Mouse (Mus musculus): ENCODE data around the gene Stxbp1. TPM values are rescaled to one million over a fixed set of nuclear protein-coding genes. Genes with fewer than 3 reads are reported as not detected.

Stxbp1 gene
- polyA plus RNA-seq, 1 experiment from 2014 or later = 240 TPM

DNA sequence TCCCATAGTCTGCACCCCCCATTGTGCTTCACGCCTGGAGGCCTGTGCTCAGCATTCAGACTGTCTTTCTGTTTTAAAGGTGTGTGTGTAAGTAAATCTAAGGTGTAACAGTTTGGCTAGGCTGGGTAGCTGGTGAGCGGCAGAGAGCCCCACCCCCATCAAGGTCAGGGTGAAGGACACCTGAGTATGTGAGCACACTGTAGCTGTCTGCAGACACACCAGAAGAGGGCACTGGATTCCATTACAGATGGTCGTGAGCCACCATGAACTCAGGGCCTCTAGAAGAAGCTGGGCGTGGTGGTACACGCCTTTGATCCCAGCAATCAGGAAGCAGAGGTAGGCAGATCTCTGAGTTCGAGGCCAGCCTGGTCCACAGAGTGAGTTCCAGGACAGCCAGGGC lies 65.3 kb downstream of the Stxbp1 start:
- no peak overlapping the region for H3K9ac ChIP-seq (replicated peaks; ENCODE audit: low read length)
- no peak overlapping the region for H3K4me3 ChIP-seq (replicated peaks; ENCODE audit: low read depth, low read length)
- H3K27me3 ChIP-seq (ENCODE audit: control insufficient read depth, insufficient read depth, low read length) = no peaks in the 10 kb centered on the region
- ATAC-seq (ENCODE audit: low FRiP score, low TSS enrichment) (no peak), DNase-seq (no peak)
- H3K9me3 ChIP-seq (ENCODE audit: control insufficient read depth, low read length) = no peaks in the 10 kb centered on the region
- H3K4me1 ChIP-seq (ENCODE audit: control insufficient read depth, insufficient read depth, low read length) = no peaks in the 10 kb centered on the region
- no peaks in the 10 kb centered on the region for H3K36me3 ChIP-seq (ENCODE audit: control insufficient read depth, insufficient read depth, low read length)
- H3K27ac ChIP-seq (replicated peaks; ENCODE audit: low read depth, low read length) = no peak overlapping the region
- WGBS = 86% methylated on average over 6 of the region's 6 CpGs
- H3K4me2 ChIP-seq (ENCODE audit: low read length) = no peak overlapping the region

DNA sequence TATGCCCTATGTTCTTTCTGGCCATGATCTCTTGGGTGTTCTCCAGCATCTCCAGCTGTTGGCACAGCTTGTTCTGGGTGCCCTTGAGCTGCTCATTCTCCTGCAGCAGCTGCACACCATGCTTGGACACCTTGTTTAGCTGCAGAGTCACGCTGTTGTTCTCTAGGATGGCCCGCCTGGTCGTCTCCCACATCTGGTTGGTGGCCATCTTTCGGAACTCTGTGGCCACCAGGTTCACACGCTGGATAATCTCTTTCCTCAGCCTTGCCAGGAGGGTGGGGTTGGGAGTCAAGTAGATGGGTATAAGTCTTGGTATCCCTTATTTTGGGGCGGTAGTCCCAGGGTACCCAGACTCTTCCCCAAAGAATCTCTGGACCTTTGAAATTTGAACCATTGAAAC lies 67.3 kb downstream of the Stxbp1 start:
- Histone ChIP-seq H3K9ac (replicated peaks; ENCODE audit: low read length) (no peak overlapping the region), H3K36me3 (ENCODE audit: control insufficient read depth, insufficient read depth, low read length) (no peaks in the 10 kb centered on the region), H3K4me3 (replicated peaks; ENCODE audit: low read depth, low read length) (no peak overlapping the region), H3K9me3 (ENCODE audit: control insufficient read depth, low read length) (no peaks in the 10 kb centered on the region), H3K27ac (replicated peaks; ENCODE audit: low read depth, low read length) (no peak overlapping the region), H3K4me1 (ENCODE audit: control insufficient read depth, insufficient read depth, low read length) (peaks cover 9% of the 10 kb centered on the region), H3K4me2 (ENCODE audit: low read length) (no peak overlapping the region), H3K27me3 (ENCODE audit: control insufficient read depth, insufficient read depth, low read length) (no peaks in the 10 kb centered on the region)
- WGBS = 91% methylated on average over 6 of the region's 6 CpGs
- ATAC-seq (ENCODE audit: low FRiP score, low TSS enrichment) (no peak), DNase-seq (no peak)

DNA sequence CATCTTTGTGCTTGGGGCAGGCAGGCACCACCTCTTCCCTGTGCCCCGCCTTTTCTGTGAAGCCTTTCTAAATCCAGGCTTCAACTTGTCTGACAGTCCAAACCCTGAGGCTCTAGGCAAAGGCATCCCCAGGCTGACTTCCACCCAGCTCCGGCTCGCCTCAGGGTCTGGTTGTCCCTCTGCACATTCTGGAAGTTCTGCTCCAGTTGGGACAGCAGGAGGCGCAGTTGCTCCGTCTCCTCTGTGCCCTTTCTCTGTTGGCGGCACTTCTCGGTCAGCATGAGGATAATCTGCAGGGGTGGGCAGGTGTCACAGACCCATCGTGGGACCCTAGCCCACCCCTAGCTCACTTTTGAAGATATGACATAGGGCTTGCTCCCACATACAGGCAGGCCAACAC lies 67.9 kb downstream of the Stxbp1 start:
- H3K4me1 ChIP-seq (ENCODE audit: control insufficient read depth, insufficient read depth, low read length) = peaks cover 9% of the 10 kb centered on the region
- H3K27me3 ChIP-seq (ENCODE audit: control insufficient read depth, insufficient read depth, low read length) = no peaks in the 10 kb centered on the region
- H3K9me3 ChIP-seq (ENCODE audit: control insufficient read depth, low read length) = no peaks in the 10 kb centered on the region
- H3K27ac ChIP-seq (replicated peaks; ENCODE audit: low read depth, low read length) = no peak overlapping the region
- no peaks in the 10 kb centered on the region for H3K36me3 ChIP-seq (ENCODE audit: control insufficient read depth, insufficient read depth, low read length)
- H3K9ac ChIP-seq (replicated peaks; ENCODE audit: low read length) = no peak overlapping the region
- no peak overlapping the region for H3K4me3 ChIP-seq (replicated peaks; ENCODE audit: low read depth, low read length)
- no peak overlapping the region for H3K4me2 ChIP-seq (ENCODE audit: low read length)
- ATAC-seq (ENCODE audit: low FRiP score, low TSS enrichment) (no peak), DNase-seq (peak; percentile 59)
- WGBS = 8% methylated on average over 8 of the region's 8 CpGs

DNA sequence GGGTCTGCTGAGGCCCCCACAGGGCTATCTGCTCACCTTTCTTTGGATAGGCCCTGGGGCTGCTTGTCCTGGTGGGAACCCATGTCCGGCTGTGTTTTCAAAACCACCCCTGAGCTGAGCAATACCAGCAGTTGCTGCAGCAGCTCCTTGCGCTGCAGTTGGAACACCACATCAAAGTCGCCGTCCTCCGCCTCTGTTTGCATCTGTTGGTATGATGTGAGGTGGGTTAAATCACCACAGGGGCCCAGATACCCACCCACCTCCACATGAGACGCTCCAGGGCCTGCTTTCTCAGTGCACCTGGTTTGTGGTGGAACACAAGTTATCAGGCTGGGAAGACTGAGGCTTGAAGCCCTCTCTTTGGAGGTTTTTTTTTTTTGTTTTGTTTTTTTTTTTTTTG lies 69.0 kb downstream of the Stxbp1 start:
- 93% methylated on average over 6 of the region's 6 CpGs for WGBS
- Histone ChIP-seq H3K9ac (replicated peaks; ENCODE audit: low read length) (no peak overlapping the region), H3K4me2 (ENCODE audit: low read length) (no peak overlapping the region), H3K36me3 (ENCODE audit: control insufficient read depth, insufficient read depth, low read length) (no peaks in the 10 kb centered on the region), H3K27me3 (ENCODE audit: control insufficient read depth, insufficient read depth, low read length) (no peaks in the 10 kb centered on the region), H3K4me1 (ENCODE audit: control insufficient read depth, insufficient read depth, low read length) (peaks cover 9% of the 10 kb centered on the region), H3K9me3 (ENCODE audit: control insufficient read depth, low read length) (no peaks in the 10 kb centered on the region), H3K27ac (replicated peaks; ENCODE audit: low read depth, low read length) (no peak overlapping the region), H3K4me3 (replicated peaks; ENCODE audit: low read depth, low read length) (no peak overlapping the region)
- DNase-seq (no peak), ATAC-seq (ENCODE audit: low FRiP score, low TSS enrichment) (no peak)

DNA sequence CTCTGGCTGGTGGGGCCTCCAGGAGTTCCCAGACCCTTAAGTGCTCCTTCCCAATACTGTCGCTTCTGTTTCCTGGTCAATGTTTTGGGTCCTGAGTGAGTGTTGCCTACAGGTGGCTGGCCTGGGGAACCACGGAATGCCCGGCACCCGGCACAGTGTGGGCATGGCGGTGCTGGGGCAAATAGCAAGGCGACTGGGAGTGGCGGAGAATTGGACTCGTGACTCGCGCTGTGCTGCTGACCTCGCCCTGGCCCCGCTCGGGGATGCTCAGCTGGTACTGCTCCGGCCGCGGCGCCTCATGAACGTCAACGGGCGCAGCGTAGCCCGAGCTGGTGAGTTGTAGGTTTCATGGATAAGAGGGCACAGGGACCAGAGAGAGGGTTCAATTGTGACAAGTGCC lies 70.9 kb downstream of the Stxbp1 start:
- H3K4me1 ChIP-seq (ENCODE audit: control insufficient read depth, insufficient read depth, low read length) = peaks cover 9% of the 10 kb centered on the region
- H3K27me3 ChIP-seq (ENCODE audit: control insufficient read depth, insufficient read depth, low read length) = no peaks in the 10 kb centered on the region
- ATAC-seq (ENCODE audit: low FRiP score, low TSS enrichment) (no peak), DNase-seq (no peak)
- no peaks in the 10 kb centered on the region for H3K36me3 ChIP-seq (ENCODE audit: control insufficient read depth, insufficient read depth, low read length)
- WGBS = 19% methylated on average over 22 of the region's 22 CpGs
- peak overlapping the region; percentile 46; the same call in 1 of the 2 replicates for H3K9ac ChIP-seq (replicated peaks; ENCODE audit: low read length)
- no peaks in the 10 kb centered on the region for H3K9me3 ChIP-seq (ENCODE audit: control insufficient read depth, low read length)
- H3K4me3 ChIP-seq (replicated peaks; ENCODE audit: low read depth, low read length) = peak overlapping the region; percentile 60
- no peak overlapping the region for H3K27ac ChIP-seq (replicated peaks; ENCODE audit: low read depth, low read length)
- peak overlapping the region; percentile 77 for H3K4me2 ChIP-seq (ENCODE audit: low read length)

DNA sequence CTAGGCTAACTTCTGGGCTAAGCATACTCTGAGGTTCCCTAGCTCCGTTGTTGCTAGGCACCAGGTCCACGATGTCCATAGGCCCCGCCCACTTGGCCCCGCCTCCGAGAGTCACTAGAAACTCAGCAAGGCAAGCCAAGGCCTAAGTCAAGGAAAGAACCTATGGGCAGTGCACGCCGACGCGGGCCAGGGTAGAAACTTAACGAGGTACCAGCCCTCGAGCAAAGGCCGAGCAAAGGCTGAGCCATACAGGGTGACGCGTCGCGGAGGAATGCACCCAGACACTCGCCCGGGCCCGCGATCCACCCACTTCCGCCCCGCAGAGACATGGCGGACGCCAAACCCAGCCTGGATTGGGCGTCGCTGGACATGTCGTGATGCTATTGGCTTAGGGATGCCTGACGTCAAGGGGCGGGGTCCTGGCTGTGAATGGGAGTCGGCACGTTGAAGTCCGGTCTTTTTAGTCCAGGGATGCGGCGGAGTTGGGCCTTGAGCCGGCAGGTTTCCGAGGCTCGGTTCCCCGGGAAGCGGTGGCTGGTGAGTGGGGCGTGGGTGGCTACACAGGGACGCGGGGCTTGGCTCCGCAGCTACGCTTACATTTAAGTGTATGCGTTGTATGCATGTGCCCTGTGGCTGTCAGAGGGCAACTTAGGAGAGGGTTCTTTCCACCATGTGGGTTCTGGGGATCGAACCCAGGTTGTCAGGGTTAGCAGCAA lies 71.5 kb downstream of the Stxbp1 start, which contains the start of the genes Ttc16 and Ptrh1:
TSS of gene Ttc16 (minus strand) at position 275 of the 716 bp plus-strand sequence.
TSS of gene Ptrh1 (plus strand) at position 428 of the 716 bp plus-strand sequence.
- Histone ChIP-seq H3K9me3 (ENCODE audit: control insufficient read depth, low read length) (no peaks in the 10 kb centered on the region), H3K27ac (replicated peaks; ENCODE audit: low read depth, low read length) (peak within 1 kb of the TSS; percentile 68; the same call in 1 of the 2 replicates), H3K9ac (replicated peaks; ENCODE audit: low read length) (peak within 1 kb of the TSS; percentile 46; the same call in 1 of the 2 replicates), H3K4me2 (ENCODE audit: low read length) (peak within 1 kb of the TSS; percentile 77), H3K36me3 (ENCODE audit: control insufficient read depth, insufficient read depth, low read length) (no peaks in the 10 kb centered on the region), H3K27me3 (ENCODE audit: control insufficient read depth, insufficient read depth, low read length) (no peaks in the 10 kb centered on the region), H3K4me1 (ENCODE audit: control insufficient read depth, insufficient read depth, low read length) (peaks cover 9% of the 10 kb centered on the region), H3K4me3 (replicated peaks; ENCODE audit: low read depth, low read length) (peak within 1 kb of the TSS; percentile 60)
- peak; percentile 98 for DNase-seq
- under 1% methylated on average over 46 of the region's 46 CpGs for WGBS
- peak; percentile 97 for ATAC-seq (ENCODE audit: low FRiP score, low TSS enrichment)

DNA sequence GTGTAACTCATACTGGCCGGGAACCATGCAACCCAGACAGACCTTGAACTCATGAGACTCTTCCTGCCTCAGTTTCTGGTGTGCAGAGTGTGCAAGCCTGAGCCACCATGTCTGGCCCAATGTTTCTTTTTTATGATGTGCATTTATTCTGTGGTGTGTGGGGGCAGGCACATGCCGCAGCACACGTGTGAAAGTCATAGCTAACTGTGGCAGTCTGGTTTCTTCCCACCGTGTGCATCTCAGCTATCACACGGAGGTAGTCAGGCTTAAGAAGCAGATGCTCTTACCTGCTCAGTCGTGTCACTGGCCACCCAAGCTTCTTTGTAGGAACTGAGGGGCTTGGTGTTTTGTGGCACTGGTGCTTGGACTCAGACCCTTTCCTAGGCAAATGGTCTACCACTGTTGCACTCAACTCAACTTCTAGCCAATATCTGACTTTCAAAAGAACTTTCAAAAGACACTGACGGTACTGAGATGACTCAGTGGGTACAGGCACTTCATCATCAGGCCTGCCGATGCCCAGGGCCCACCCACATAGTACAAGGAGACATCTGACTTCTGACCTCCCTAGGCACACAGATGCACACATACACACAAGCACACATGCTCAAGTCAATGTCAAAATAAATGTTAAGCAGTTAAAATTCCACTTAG lies 74.3 kb downstream of the Stxbp1 start:
- 89% methylated on average over 8 of the region's 8 CpGs for WGBS
- no peak overlapping the region for H3K4me2 ChIP-seq (ENCODE audit: low read length)
- no peak overlapping the region for H3K4me3 ChIP-seq (replicated peaks; ENCODE audit: low read depth, low read length)

DNA sequence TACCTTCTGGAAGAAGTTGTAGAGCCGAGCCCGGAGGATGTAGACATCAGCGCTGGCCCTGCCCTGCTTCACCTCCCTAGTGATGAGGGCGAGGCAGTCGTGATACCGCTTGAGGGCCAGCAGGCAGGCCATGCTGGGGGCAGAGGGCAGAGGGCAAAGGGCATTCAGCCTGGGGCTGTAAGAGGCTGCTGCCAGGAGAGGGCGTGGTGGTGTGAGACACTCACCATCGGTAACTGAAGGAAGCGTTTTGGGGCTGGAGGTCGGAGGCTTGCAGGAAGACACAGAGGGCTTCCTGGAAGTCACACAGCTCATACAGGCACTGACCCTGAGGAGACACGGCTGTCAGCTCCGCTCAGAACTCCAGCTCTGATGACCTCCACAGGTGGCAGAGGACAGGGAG lies 75.2 kb downstream of the Stxbp1 start:
- 32% methylated on average over 12 of the region's 12 CpGs for WGBS
- H3K4me1 ChIP-seq (ENCODE audit: control insufficient read depth, insufficient read depth, low read length) = peaks cover 16% of the 10 kb centered on the region
- no peak overlapping the region for H3K4me3 ChIP-seq (replicated peaks; ENCODE audit: low read depth, low read length)
- H3K36me3 ChIP-seq (ENCODE audit: control insufficient read depth, insufficient read depth, low read length) = no peaks in the 10 kb centered on the region
- no peaks in the 10 kb centered on the region for H3K27me3 ChIP-seq (ENCODE audit: control insufficient read depth, insufficient read depth, low read length)
- H3K4me2 ChIP-seq (ENCODE audit: low read length) = no peak overlapping the region
- no peak for DNase-seq
- no peak for ATAC-seq (ENCODE audit: low FRiP score, low TSS enrichment)
- H3K9ac ChIP-seq (replicated peaks; ENCODE audit: low read length) = no peak overlapping the region
- H3K27ac ChIP-seq (replicated peaks; ENCODE audit: low read depth, low read length) = no peak overlapping the region
- no peaks in the 10 kb centered on the region for H3K9me3 ChIP-seq (ENCODE audit: control insufficient read depth, low read length)

More for the DNA sequence above, 74.3 kb downstream of the Stxbp1 start:
- Histone ChIP-seq H3K4me1 (ENCODE audit: control insufficient read depth, insufficient read depth, low read length) (peaks cover 16% of the 10 kb centered on the region), H3K9ac (replicated peaks; ENCODE audit: low read length) (no peak overlapping the region), H3K36me3 (ENCODE audit: control insufficient read depth, insufficient read depth, low read length) (no peaks in the 10 kb centered on the region), H3K9me3 (ENCODE audit: control insufficient read depth, low read length) (no peaks in the 10 kb centered on the region), H3K27me3 (ENCODE audit: control insufficient read depth, insufficient read depth, low read length) (no peaks in the 10 kb centered on the region), H3K27ac (replicated peaks; ENCODE audit: low read depth, low read length) (no peak overlapping the region)
- ATAC-seq (ENCODE audit: low FRiP score, low TSS enrichment) (no peak), DNase-seq (no peak)
